Mouse (Mus musculus) intestine, embryonic 14.5 days (tissue): ENCODE measurements around the gene Cisd3. TPM values are rescaled to one million over a fixed set of nuclear protein-coding genes. Genes with fewer than 3 reads are reported as not detected.

Experiments
- ATAC-seq: fragments of 200-750 bp; cut with Nextera tagmentation; replicated peaks from 2 replicates; pipeline ENCODE4 v1.8.0; 2017; ENCODE audit warnings: low read depth, moderate number of reproducible peaks, moderate TSS enrichment, moderate library complexity; ENCODE audit not compliant: low FRiP score, low TSS enrichment
- DNase-seq: peaks from one replicate; pipeline ENCODE4 v3.0.0-alpha.2; 2018; ENCODE audit warnings: low spot score
- H3K27ac ChIP-seq: fragments of 300-500 bp; sonication (generic); 2 replicates; pipeline ENCODE4 v1.5.1; 2014; ENCODE audit warnings: low read depth, mild to moderate bottlenecking, control low read depth
- H3K27me3 ChIP-seq: fragments of 300-500 bp; sonication (generic); replicated peaks from 2 replicates; pipeline ENCODE4 v1.6.1; 2014; ENCODE audit warnings: low read length, control low read depth; ENCODE audit not compliant: control insufficient read depth, insufficient read depth
- H3K36me3 ChIP-seq: fragments of 300-500 bp; sonication (generic); 2 replicates; pipeline ENCODE4 v1.6.1; 2014; ENCODE audit warnings: low read length, control low read depth; ENCODE audit not compliant: control insufficient read depth, insufficient read depth
- H3K4me1 ChIP-seq: fragments of 300-500 bp; sonication (generic); replicated peaks from 2 replicates; pipeline ENCODE4 v1.6.1; 2014; ENCODE audit warnings: low read length, control low read depth, mixed read lengths; ENCODE audit not compliant: control insufficient read depth, insufficient read depth
- H3K4me2 ChIP-seq: fragments of 300-500 bp; sonication (generic); 2 replicates; pipeline ENCODE4 v1.6.1; 2014; ENCODE audit warnings: low read length
- H3K4me3 ChIP-seq: fragments of 300-500 bp; sonication (generic); 2 replicates; pipeline ENCODE4 v1.5.1; 2014; ENCODE audit warnings: low read depth, low read length, control low read depth, mixed read lengths
- H3K9ac ChIP-seq: fragments of 300-500 bp; sonication (generic); 2 replicates; pipeline ENCODE4 v1.6.1; 2014; ENCODE audit warnings: mild to moderate bottlenecking, low read length
- H3K9me3 ChIP-seq: fragments of 300-500 bp; sonication (generic); 2 replicates; pipeline ENCODE4 v1.6.1; 2016; ENCODE audit warnings: low read length, control low read depth; ENCODE audit not compliant: control insufficient read depth
- WGBS: fragments of 180-500 bp; shearing (Covaris S2); extraction: QIAGEN DNeasy Blood & Tissue Kit; methylation state at CpG from one replicate; pipeline ENCODE4 v1.1.7; 2014; 5-methylcytosine and 5-hydroxymethylcytosine counted together
- polyA plus RNA-seq: library from polyadenylated mRNA; unstranded; fragments of >200 nt; fragmentation: Nextera tagmentation; extraction: Ambion mirVana; gene quantifications from 2 replicates; pipeline ENCODE4 v1.2.1, GENCODE M21; 2014

The Cisd3 gene
- polyA plus RNA-seq, 1 experiment from 2014 or later = 47.9 TPM

GRCm38 (mm10) chr11:97697891-97698529 is 12.4 kb downstream of the Cisd3 start:
- Histone ChIP-seq H3K27ac (peak overlapping the region; percentile 98), H3K9ac (peak overlapping the region; percentile 94), H3K4me1 (peaks cover 50% of the 10 kb centered on the region), H3K36me3 (peaks cover 10% of the 10 kb centered on the region; the same call in 1 of the 2 replicates), H3K4me2 (peak overlapping the region; percentile 74), H3K9me3 (no peaks in the 10 kb centered on the region), H3K27me3 (no peaks in the 10 kb centered on the region), H3K4me3 (peak overlapping the region; percentile 99)
- 2% methylated on average over 14 of the region's 14 CpGs for WGBS
- ATAC-seq (no peak), DNase-seq (peak; percentile 62)

GRCm38 (mm10) chr11:97698741-97699611 is 13.3 kb downstream of the Cisd3 start:
- peak overlapping the region; percentile 74 for H3K4me2 ChIP-seq
- H3K27me3 ChIP-seq = no peaks in the 10 kb centered on the region
- peaks cover 52% of the 10 kb centered on the region for H3K4me1 ChIP-seq
- no peaks in the 10 kb centered on the region for H3K9me3 ChIP-seq
- peak overlapping the region; percentile 94 for H3K9ac ChIP-seq
- H3K27ac ChIP-seq = peak overlapping the region; percentile 98
- H3K4me3 ChIP-seq = peak overlapping the region; percentile 99
- ATAC-seq = peak; percentile 1; the same call in 1 of the 2 replicates
- H3K36me3 ChIP-seq = 0 out of 2 replicates have a peak, but pooled peaks cover 4% of the 10 kb centered on the region
- DNase-seq = peak; percentile 91
- WGBS = under 1% methylated on average over 57 of the region's 63 CpGs

- Histone ChIP-seq H3K9me3 (no peaks in the 10 kb centered on the region), H3K27ac (peak overlapping the region; percentile 98), H3K36me3 (0 out of 2 replicates have a peak, but pooled peaks cover 4% of the 10 kb centered on the region), H3K4me1 (peaks cover 53% of the 10 kb centered on the region), H3K4me2 (peak overlapping the region; percentile 89), H3K4me3 (peak overlapping the region; percentile 99), H3K9ac (peak overlapping the region; percentile 94), H3K27me3 (no peaks in the 10 kb centered on the region)
- 0% methylated on average over 3 of the region's 9 CpGs for WGBS
- peak; percentile 95 for DNase-seq
- ATAC-seq = peak; percentile 42
These were observed 14.0 kb downstream of the Cisd3 start for GRCm38 (mm10) chr11:97699626-97700002.

GRCm38 (mm10) chr11:97700003-97700745 is 14.5 kb downstream of the Cisd3 start, which contains the start of gene Pcgf2:
Pcgf2 (minus strand) TSS chr11:97700497.
- Histone ChIP-seq H3K4me3 (peak within 1 kb of the TSS; percentile 99), H3K9ac (peak within 1 kb of the TSS; percentile 94), H3K4me2 (peak within 1 kb of the TSS; percentile 89), H3K36me3 (peaks cover 4% of the 10 kb centered on the region; the same call in 1 of the 2 replicates), H3K27ac (peak within 1 kb of the TSS; percentile 98), H3K4me1 (peaks cover 48% of the 10 kb centered on the region), H3K27me3 (no peaks in the 10 kb centered on the region), H3K9me3 (no peaks in the 10 kb centered on the region)
- under 1% methylated on average over 84 of the region's 85 CpGs for WGBS
- DNase-seq = peak; percentile 89
- peak; percentile 8 for ATAC-seq

GRCm38 (mm10) chr11:97700746-97701580 is 15.3 kb downstream of the Cisd3 start:
- Histone ChIP-seq H3K36me3 (peaks cover 9% of the 10 kb centered on the region), H3K27me3 (no peaks in the 10 kb centered on the region), H3K9ac (peak overlapping the region; percentile 72), H3K27ac (peak overlapping the region; percentile 98), H3K4me3 (peak overlapping the region; percentile 99), H3K9me3 (no peaks in the 10 kb centered on the region), H3K4me2 (peak overlapping the region; percentile 89), H3K4me1 (peaks cover 40% of the 10 kb centered on the region)
- DNase-seq (peak; percentile 78), ATAC-seq (no peak)
- WGBS = 14% methylated on average over 30 of the region's 30 CpGs

- peak overlapping the region; percentile 89 for H3K4me2 ChIP-seq
- H3K27me3 ChIP-seq = no peaks in the 10 kb centered on the region
- no peak for ATAC-seq
- H3K9ac ChIP-seq = 0 out of 2 replicates have a peak overlapping the region, but pooled peaks have one; percentile 16
- DNase-seq = no peak
- no peak overlapping the region for H3K27ac ChIP-seq
- peak overlapping the region; percentile 99 for H3K4me3 ChIP-seq
- no peaks in the 10 kb centered on the region for H3K9me3 ChIP-seq
- WGBS = 58% methylated on average over 15 of the region's 15 CpGs
- peaks cover 16% of the 10 kb centered on the region for H3K36me3 ChIP-seq
- peaks cover 32% of the 10 kb centered on the region for H3K4me1 ChIP-seq
These were observed 16.2 kb downstream of the Cisd3 start for GRCm38 (mm10) chr11:97701581-97702392.

GRCm38 (mm10) chr11:97702393-97702745 is 16.7 kb downstream of the Cisd3 start:
- WGBS = under 1% methylated on average over 24 of the region's 24 CpGs
- Histone ChIP-seq H3K9ac (peak overlapping the region; percentile 64), H3K27ac (peak overlapping the region; percentile 80), H3K4me2 (peak overlapping the region; percentile 78), H3K36me3 (peaks cover 19% of the 10 kb centered on the region), H3K4me1 (peaks cover 26% of the 10 kb centered on the region), H3K9me3 (no peaks in the 10 kb centered on the region), H3K27me3 (no peaks in the 10 kb centered on the region), H3K4me3 (peak overlapping the region; percentile 95)
- peak; percentile 1; the same call in 1 of the 2 replicates for ATAC-seq
- DNase-seq = peak; percentile 98
